Comparison of ENCODE assay signal across 8 mouse cellular contexts in genomic region chr12:17347327-17348047, GRCm38 (mm10). TPM values are rescaled to one million over a fixed set of nuclear protein-coding genes. Genes with fewer than 3 reads are reported as not detected.
DNase-seq lines count a peak whose midpoint lies in the region; ATAC-seq and TF ChIP-seq lines count a peak whose summit lies in the region.

No protein-coding gene starts in this region.

- no peak for TF ChIP-seq POLR2A in MEL (IDR thresholded peaks at IDR 0.05; ENCODE audit: control insufficient read depth in 1 of 2, insufficient read depth in 1 of 2, low read depth in 1 of 2, low read length in 2 of 2, poor library complexity in 1 of 2)

- peak; percentile 16 for DNase-seq in gastrocnemius, adult 18-20 months (ENCODE audit: low spot score)
- no peak for DNase-seq in gastrocnemius, postnatal 14 days
- DNase-seq in MEL (ENCODE audit: low read depth, low spot score) = no peak
- DNase-seq in liver, embryonic 11.5 days (ENCODE audit: low spot score) = peak; percentile 45
- no peak for DNase-seq in neural tube, embryonic 11.5 days (ENCODE audit: low spot score)
- no peak for DNase-seq in gastrocnemius, adult 8-10 months (ENCODE audit: low spot score in 2 of 2)

- TF ChIP-seq EP300 in MEL (IDR thresholded peaks at IDR 0.05; ENCODE audit: low read depth in 1 of 2, low read length in 2 of 2) = no peak

- peaks cover 3 to 10% of the 10 kb centered on the region in 2 experiments; a peak in 3 of 4 replicates for H3K4me1 ChIP-seq in MEL (ENCODE audit: control insufficient read depth in 1 of 2, insufficient read depth in 2 of 2, low read length in 2 of 2)
- H3K4me1 ChIP-seq in embryonic facial prominence, embryonic 12.5 days = peaks cover 8% of the 10 kb centered on the region
- H3K4me1 ChIP-seq in liver, embryonic 11.5 days (replicated peaks; ENCODE audit: control insufficient read depth, insufficient read depth, low read length) = peaks cover 11% of the 10 kb centered on the region
- peaks cover 4% of the 10 kb centered on the region for H3K4me1 ChIP-seq in neural tube, embryonic 11.5 days (ENCODE audit: control insufficient read depth, insufficient read depth, low read length)

- no peak for TF ChIP-seq CTCF in MEL (IDR thresholded peaks at IDR 0.05 in 2 of 3, conservative IDR thresholded peaks at IDR 0.05 in 1 of 3; ENCODE audit: control insufficient read depth in 1 of 3, insufficient read depth in 1 of 3, low read depth in 2 of 3, low read length in 3 of 3, poor library complexity in 1 of 3, severe bottlenecking in 1 of 3)

- no peak for TF ChIP-seq RAD21 in MEL (IDR thresholded peaks at IDR 0.05; ENCODE audit: low read depth, low read length)

- no peaks in the 10 kb centered on the region for H3K9me3 ChIP-seq in MEL (replicated peaks; ENCODE audit: insufficient read depth, low read length)
- H3K9me3 ChIP-seq in embryonic facial prominence, embryonic 12.5 days = no peaks in the 10 kb centered on the region
- H3K9me3 ChIP-seq in liver, embryonic 11.5 days (ENCODE audit: control insufficient read depth, low read length) = no peaks in the 10 kb centered on the region
- H3K9me3 ChIP-seq in neural tube, embryonic 11.5 days (ENCODE audit: control insufficient read depth, low read length) = no peaks in the 10 kb centered on the region

- no peak for ATAC-seq in embryonic facial prominence, embryonic 12.5 days (ENCODE audit: insufficient number of reproducible peaks, insufficient read depth, low FRiP score, low TSS enrichment)
- peak; percentile 4 to 27; a peak in 1 of 4 replicates for ATAC-seq in hematopoietic stem cell, adult 5-6 weeks (replicated peaks in 1 of 2; ENCODE audit: insufficient read depth in 1 of 2, low FRiP score in 2 of 2, low TSS enrichment in 1 of 2, low read depth in 1 of 2, poor library complexity in 2 of 2, severe bottlenecking in 2 of 2)
- ATAC-seq in liver, embryonic 11.5 days (replicated peaks; ENCODE audit: low FRiP score) = peak; percentile 57
- ATAC-seq in neural tube, embryonic 11.5 days (ENCODE audit: insufficient read depth, low FRiP score, low TSS enrichment) = peak; percentile 24; the same call in 1 of the 2 replicates

- H3K4me3 ChIP-seq in MEL (ENCODE audit: control insufficient read depth in 1 of 2, insufficient read depth in 1 of 2, low read depth in 2 of 2, low read length in 2 of 2) = peak overlapping the region; percentile 70 to 81
- peak overlapping the region; percentile 83 for H3K4me3 ChIP-seq in embryonic facial prominence, embryonic 12.5 days
- H3K4me3 ChIP-seq in liver, embryonic 11.5 days (ENCODE audit: low read depth, low read length) = peak overlapping the region; percentile 81
- H3K4me3 ChIP-seq in neural tube, embryonic 11.5 days (ENCODE audit: low read depth, low read length) = peak overlapping the region; percentile 54

- H3K27me3 ChIP-seq in MEL (ENCODE audit: control insufficient read depth in 1 of 2, insufficient read depth in 2 of 2, low read length in 2 of 2) = no peaks in the 10 kb centered on the region
- no peaks in the 10 kb centered on the region for H3K27me3 ChIP-seq in embryonic facial prominence, embryonic 12.5 days
- no peaks in the 10 kb centered on the region for H3K27me3 ChIP-seq in liver, embryonic 11.5 days (replicated peaks; ENCODE audit: control insufficient read depth, insufficient read depth, low read length)
- no peaks in the 10 kb centered on the region for H3K27me3 ChIP-seq in neural tube, embryonic 11.5 days (ENCODE audit: control insufficient read depth, insufficient read depth, low read length)

- H3K79me2 ChIP-seq in MEL (ENCODE audit: control insufficient read depth, insufficient read depth, low read length, poor library complexity) = peaks cover 27% of the 10 kb centered on the region

- H3K36me3 ChIP-seq in MEL (ENCODE audit: control insufficient read depth in 1 of 2, insufficient read depth in 2 of 2, low read length in 2 of 2) = peaks cover 0 to 13% of the 10 kb centered on the region in 2 experiments; a peak in 2 of 4 replicates
- H3K36me3 ChIP-seq in embryonic facial prominence, embryonic 12.5 days = peaks cover 7% of the 10 kb centered on the region
- 0 out of 2 replicates have a peak, but pooled peaks cover 1% of the 10 kb centered on the region for H3K36me3 ChIP-seq in liver, embryonic 11.5 days (ENCODE audit: control insufficient read depth, insufficient read depth, low read length)
- no peaks in the 10 kb centered on the region; the same call in 1 of the 2 replicates for H3K36me3 ChIP-seq in neural tube, embryonic 11.5 days (ENCODE audit: control insufficient read depth, insufficient read depth, low read length)

- WGBS in embryonic facial prominence, embryonic 12.5 days = 32% methylated on average over 11 of the region's 11 CpGs
- 36% methylated on average over 11 of the region's 11 CpGs for WGBS in liver, embryonic 11.5 days
- 38% methylated on average over 11 of the region's 11 CpGs for WGBS in neural tube, embryonic 11.5 days

- H3K9ac ChIP-seq in MEL (ENCODE audit: control insufficient read depth, low read depth, low read length, poor library complexity, severe bottlenecking) = peak overlapping the region; percentile 69
- peak overlapping the region; percentile 77 for H3K9ac ChIP-seq in embryonic facial prominence, embryonic 12.5 days
- H3K9ac ChIP-seq in liver, embryonic 11.5 days (ENCODE audit: low read depth, low read length) = peak overlapping the region; percentile 84
- peak overlapping the region; percentile 45 for H3K9ac ChIP-seq in neural tube, embryonic 11.5 days (ENCODE audit: low read length)

- H3K27ac ChIP-seq in MEL (ENCODE audit: control insufficient read depth, low read depth, low read length) = peak overlapping the region; percentile 78
- 0 out of 2 replicates have a peak overlapping the region, but pooled peaks have one; percentile 3 for H3K27ac ChIP-seq in embryonic facial prominence, embryonic 12.5 days
- peak overlapping the region; percentile 4; the same call in 1 of the 2 replicates for H3K27ac ChIP-seq in liver, embryonic 11.5 days (ENCODE audit: low read depth, low read length)
- no peak overlapping the region for H3K27ac ChIP-seq in neural tube, embryonic 11.5 days (ENCODE audit: low read depth, low read length)

- H3K4me2 ChIP-seq in embryonic facial prominence, embryonic 12.5 days (replicated peaks) = peak overlapping the region; percentile 67
- peak overlapping the region; percentile 91 for H3K4me2 ChIP-seq in liver, embryonic 11.5 days
- peak overlapping the region; percentile 78 for H3K4me2 ChIP-seq in neural tube, embryonic 11.5 days (ENCODE audit: low read depth)

- intact Hi-C loops in gastrocnemius, postnatal 14 days (cut with DNase I; ENCODE audit: low total_unique reads) = no loop called here

TF ChIP-seq in MEL, 35 proteins besides CTCF, POLR2A, EP300 and RAD21:
- no peak for TF ChIP-seq UBTF (IDR thresholded peaks at IDR 0.05; ENCODE audit: borderline replicate concordance, insufficient read depth, low read depth, low read length)
- TF ChIP-seq SIN3A (IDR thresholded peaks at IDR 0.05; ENCODE audit: low read length) = no peak
- TF ChIP-seq MAZ (IDR thresholded peaks at IDR 0.05; ENCODE audit: low read depth, low read length) = no peak
- no peak for TF ChIP-seq TCF12 (IDR thresholded peaks at IDR 0.05; ENCODE audit: low read depth, low read length)
- no peak for TF ChIP-seq ELF1 (IDR thresholded peaks at IDR 0.05; ENCODE audit: low read depth, low read length)
- TF ChIP-seq CHD2 (IDR thresholded peaks at IDR 0.05; ENCODE audit: low read length) = no peak
- no peak for TF ChIP-seq MYB (IDR thresholded peaks at IDR 0.05; ENCODE audit: low read depth, low read length)
- TF ChIP-seq USF2 (IDR thresholded peaks at IDR 0.05; ENCODE audit: borderline replicate concordance in 1 of 2, insufficient read depth in 1 of 2, low read depth in 1 of 2, low read length in 2 of 2) = no peak
- TF ChIP-seq NELFE (IDR thresholded peaks at IDR 0.05; ENCODE audit: low read depth, low read length) = no peak
- no peak for TF ChIP-seq USF1 (IDR thresholded peaks at IDR 0.05; ENCODE audit: low read depth, low read length)
- TF ChIP-seq MXI1 (IDR thresholded peaks at IDR 0.05; ENCODE audit: low read depth, low read length) = no peak
- no peak for TF ChIP-seq GATA1 (IDR thresholded peaks at IDR 0.05; ENCODE audit: low read depth, low read length)

RNA-seq across cellular contexts. Expression of gene Nol10, which starts 0.8 kb away (rescaled TPM):
- 1 to 10 TPM; 8.0 to 9.8 TPM for total RNA-seq in gastrocnemius, adult 18-20 months (2021)
- total RNA-seq in gastrocnemius, postnatal 14 days (2021) = 1 to 10 TPM; 6.6 to 9.3 TPM
- total RNA-seq in MEL (2012; rRNA removed) = 19.2 and 21.6 TPM in 2 replicates
- 100 to 1,000 TPM in 1 of 2 experiments, 10 to 100 TPM in 1; 44.2 to 128 TPM for polyA plus RNA-seq in MEL (2012; ENCODE audit: insufficient read depth in 1 of 2, insufficient read length in 2 of 2, low read depth in 1 of 2, low replicate concordance in 2 of 2, missing spikeins in 1 of 2)
- polyA plus RNA-seq in embryonic facial prominence, embryonic 12.5 days (2016; fragmentation: Nextera tagmentation; extraction: Ambion mirVana) = 30.2 and 35.4 TPM in 2 replicates
- 8.7 and 13.2 TPM in 2 replicates for total RNA-seq in hematopoietic stem cell, adult 5-6 weeks (2017)
- polyA plus RNA-seq in liver, embryonic 11.5 days (2014; fragmentation: Nextera tagmentation; extraction: Ambion mirVana) = 37.8 and 40.5 TPM in 2 replicates
- polyA plus RNA-seq in neural tube, embryonic 11.5 days (2014; fragmentation: Nextera tagmentation; extraction: Ambion mirVana) = 31.8 and 33.6 TPM in 2 replicates
- total RNA-seq in gastrocnemius, adult 8-10 months (2022) = 1 to 10 TPM; 6.8 to 9.1 (median 8.6) TPM

RNA-seq across cellular contexts. Expression of gene Atp6v1c2, which starts 18.3 kb away (rescaled TPM):
- total RNA-seq in gastrocnemius, adult 18-20 months (2021) = not detected
- not detected for total RNA-seq in gastrocnemius, postnatal 14 days (2021)
- total RNA-seq in MEL (2012; rRNA removed) = not detected in 2 replicates
- not detected for polyA plus RNA-seq in MEL (2012; ENCODE audit: insufficient read depth in 1 of 2, insufficient read length in 2 of 2, low read depth in 1 of 2, low replicate concordance in 2 of 2, missing spikeins in 1 of 2)
- polyA plus RNA-seq in embryonic facial prominence, embryonic 12.5 days (2016; fragmentation: Nextera tagmentation; extraction: Ambion mirVana) = 0.78 and 0.83 TPM in 2 replicates
- total RNA-seq in hematopoietic stem cell, adult 5-6 weeks (2017) = not detected in 2 replicates
- 0.43 TPM in 1 of 2 replicates, not detected in the other for polyA plus RNA-seq in liver, embryonic 11.5 days (2014; fragmentation: Nextera tagmentation; extraction: Ambion mirVana)
- polyA plus RNA-seq in neural tube, embryonic 11.5 days (2014; fragmentation: Nextera tagmentation; extraction: Ambion mirVana) = 0.19 and 0.27 TPM in 2 replicates
- not detected for total RNA-seq in gastrocnemius, adult 8-10 months (2022)

Comparison
In these comparisons a context has a peak if more than half of its experiments do, and no peak if none do; other contexts are left out.
1. DNase-seq: peak in gastrocnemius, adult 18-20 months (single experiment) and liver, embryonic 11.5 days (single experiment); none in gastrocnemius, postnatal 14 days (single experiment), MEL (single experiment), neural tube, embryonic 11.5 days (single experiment) and gastrocnemius, adult 8-10 months (0 of 2).
2. Peak in every context shown above with its lines, with median percentiles within 50 percentile points of each other: H3K4me3 ChIP-seq, H3K9ac ChIP-seq and H3K4me2 ChIP-seq.